Mouse (Mus musculus) cortical plate, adult 2 months (tissue): ENCODE data around the gene Elmod2.

Source experiments
- CTCF ChIP-seq: fragments of 200-500 bp; IDR thresholded peaks from 2 replicates; pipeline ENCODE4 v1.5.1; 2011; ENCODE audit warnings: mild to moderate bottlenecking, control low read depth, low read length; ENCODE audit not compliant: insufficient read depth; ENCODE audit errors: extremely low read depth
- POLR2A ChIP-seq: fragments of 200-500 bp; IDR thresholded peaks from 2 replicates; pipeline ENCODE4 v1.6.1; 2011; ENCODE audit warnings: mild to moderate bottlenecking, low read length, control low read depth; ENCODE audit not compliant: insufficient read depth; ENCODE audit errors: extremely low read depth

DNA sequence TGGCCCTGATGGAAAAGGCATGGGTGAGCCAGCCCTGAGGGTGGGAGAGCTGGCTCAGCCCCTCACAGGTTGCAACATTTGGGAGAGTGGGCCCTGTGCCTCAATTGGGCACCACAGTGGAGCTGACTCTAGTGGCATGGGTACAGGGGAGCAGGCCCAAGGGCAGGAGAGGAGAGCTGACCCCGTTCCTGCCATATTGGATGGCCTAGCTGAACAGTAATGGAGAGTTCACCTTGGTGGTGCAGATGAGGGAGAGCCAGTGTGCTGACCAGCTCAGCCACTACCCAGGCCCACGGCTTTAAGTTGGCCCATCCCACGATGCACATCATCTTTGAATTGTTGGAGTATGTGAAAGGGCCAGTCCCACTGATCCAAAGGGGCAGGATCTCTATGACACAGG, 9.8 kb upstream of the Elmod2 start:
- TF ChIP-seq CTCF (no peak), POLR2A (no peak)
